In genomic region chr1:31019283-31019682, GRCm38 (mm10) we compare ENCODE assay signal across 11 mouse cellular contexts. TPM values are rescaled to one million over a fixed set of nuclear protein-coding genes. Genes with fewer than 3 reads are reported as not detected.
A peak's percentile ranks its signal among the peaks of the same experiment; 100 is the strongest.
DNase-seq lines count a peak whose midpoint lies in the region; ATAC-seq lines count a peak whose summit lies in the region.
"Had no signal": no experiment of that assay in that cellular context is flagged by ENCODE, and none has a peak within 500 bp of the region (broad histone marks: within the 10 kb centered on the region; RNA-seq: fewer than 3 reads in every experiment).

No protein-coding gene starts in this region.

- H3K4me2 ChIP-seq in hindbrain, embryonic 16.5 days (ENCODE audit: low read length): no peak overlapping the region
- H3K4me2 ChIP-seq: lung, embryonic 14.5 days had no signal

- ATAC-seq in monocyte, adult 5-6 weeks (replicated peaks; ENCODE audit: insufficient number of reproducible peaks, low FRiP score, low TSS enrichment, poor library complexity, severe bottlenecking): no peak
- no peak for ATAC-seq in hindbrain, embryonic 16.5 days

- no peaks in the 10 kb centered on the region for H3K36me3 ChIP-seq in hindbrain, embryonic 16.5 days (ENCODE audit: control insufficient read depth, insufficient read depth, low read length)

- H3K9me3 ChIP-seq in hindbrain, embryonic 16.5 days (ENCODE audit: control insufficient read depth, low read length): no peaks in the 10 kb centered on the region

- no peak overlapping the region for H3K9ac ChIP-seq in hindbrain, embryonic 16.5 days (ENCODE audit: low read depth, low read length)
- H3K9ac ChIP-seq: lung, embryonic 14.5 days had no signal

- no peaks in the 10 kb centered on the region for H3K4me1 ChIP-seq in brown adipose tissue, adult 24 weeks (ENCODE audit: control insufficient read depth, insufficient read depth, insufficient read length, low read length)
- H3K4me1 ChIP-seq in hindbrain, embryonic 16.5 days (ENCODE audit: control insufficient read depth, insufficient read depth, low read depth, low read length): no peaks in the 10 kb centered on the region

- DNase-seq in urinary bladder, adult 18-20 months (ENCODE audit: low spot score in 2 of 2): peak; percentile 16 to 19
- DNase-seq in urinary bladder, postnatal 10 days (ENCODE audit: low spot score): no peak
- DNase-seq in heart, postnatal 25 days (ENCODE audit: low spot score): peak; percentile 36
- no peak for DNase-seq in cerebellum, postnatal 36 days
- DNase-seq: lung, embryonic 14.5 days had no signal

- H3K27me3 ChIP-seq in hindbrain, embryonic 16.5 days (replicated peaks; ENCODE audit: control insufficient read depth, insufficient read depth, low read length): no peaks in the 10 kb centered on the region

- H3K27ac ChIP-seq in brown adipose tissue, adult 24 weeks (replicated peaks; ENCODE audit: low read depth, low read length): peak overlapping the region; percentile 98
- H3K27ac ChIP-seq in hindbrain, embryonic 16.5 days (ENCODE audit: low read depth, low read length): no peak overlapping the region

- 0 out of 2 replicates have a peak overlapping the region, but pooled peaks have one; percentile 11 for H3K4me3 ChIP-seq in brown adipose tissue, adult 24 weeks (ENCODE audit: insufficient read depth, low read depth, low read length)
- H3K4me3 ChIP-seq in hindbrain, embryonic 16.5 days (ENCODE audit: low read length): no peak overlapping the region

- intact Hi-C loops in heart, postnatal 25 days (cut with DNase I): loop anchor here (5.0 kb wide), 1 partner anchor 67 kb away; no protein-coding TSS in a partner anchor

- 85% methylated on average over 6 of the region's 6 CpGs for WGBS in hindbrain, embryonic 16.5 days

RNA-seq across cellular contexts. Expression of gene AC153137.1, which starts 41.5 kb away (rescaled TPM):
- polyA plus RNA-seq in brown adipose tissue, adult 24 weeks (2012; ENCODE audit: insufficient read depth, insufficient read length, missing spikeins): not detected in 2 replicates
- not detected for total RNA-seq in heart, postnatal 25 days (2021)
- not detected in 3 replicates for total RNA-seq in monocyte, adult 5-6 weeks (2017)
- not detected in 2 replicates for polyA plus RNA-seq in hindbrain, embryonic 16.5 days (2015; fragmentation: Nextera tagmentation; extraction: Ambion mirVana)
- total RNA-seq: layer of hippocampus, adult 18-20 months had no signal
- polyA plus RNA-seq: cortical plate, adult 2 months; lung, embryonic 14.5 days; neural tube, embryonic 14.5 days had no signal

Comparison
In these comparisons a context has a peak if more than half of its experiments do, and no peak if none do; other contexts are left out.
1. DNase-seq: peak in urinary bladder, adult 18-20 months (2 of 2) and heart, postnatal 25 days (single experiment); none in urinary bladder, postnatal 10 days (single experiment) and cerebellum, postnatal 36 days (0 of 2).